Mouse (Mus musculus): ENCODE results near the gene Kif14. TPM values are rescaled to one million over a fixed set of nuclear protein-coding genes. Genes with fewer than 3 reads are reported as not detected.

Kif14 gene
- total and polyA plus RNA-seq, 3 experiments: 6.5 to 15.8 TPM; not detected in 1

DNA sequence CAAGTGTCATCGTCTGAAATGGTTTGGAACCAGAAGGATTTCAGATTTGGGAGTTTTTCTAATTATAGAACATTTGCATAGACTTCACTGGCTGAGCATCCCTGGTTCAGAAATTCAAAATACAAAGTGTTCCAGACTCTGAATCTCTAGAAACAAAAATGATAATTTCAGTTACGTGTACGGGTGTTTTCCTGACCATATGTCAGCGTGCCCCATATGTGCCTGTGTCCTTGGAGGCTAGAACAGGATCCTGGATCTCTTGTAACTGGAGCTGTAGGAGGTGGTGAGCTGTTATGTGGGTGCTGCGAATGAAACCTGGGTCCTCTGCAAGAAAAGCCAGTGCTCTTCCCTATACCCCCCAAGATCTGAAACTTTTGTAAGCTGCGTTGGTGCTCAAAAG lies 47.8 kb upstream of the Kif14 start:
- Histone ChIP-seq H3K79me2 (ENCODE audit: control insufficient read depth, insufficient read depth, low read length, poor library complexity) (peaks cover 1% of the 10 kb centered on the region; the same call in 1 of the 2 replicates), H3K9ac (ENCODE audit: control insufficient read depth, low read depth, low read length, poor library complexity, severe bottlenecking) (no peak overlapping the region), H3K36me3 (ENCODE audit: control insufficient read depth in 1 of 2, insufficient read depth in 2 of 2, low read length in 2 of 2) (peaks cover 0 to 6% of the 10 kb centered on the region in 2 experiments; a peak in 2 of 4 replicates), H3K4me1 (ENCODE audit: control insufficient read depth in 1 of 2, insufficient read depth in 2 of 2, low read length in 2 of 2) (peaks cover 2 to 3% of the 10 kb centered on the region in 2 experiments; a peak in 2 of 4 replicates), H3K27ac (ENCODE audit: control insufficient read depth, low read depth, low read length) (no peak overlapping the region), H3K27me3 (ENCODE audit: control insufficient read depth in 1 of 2, insufficient read depth in 2 of 2, low read length in 2 of 2) (no peaks in the 10 kb centered on the region), H3K4me3 (ENCODE audit: control insufficient read depth in 1 of 2, insufficient read depth in 1 of 2, low read depth in 2 of 2, low read length in 2 of 2) (no peak overlapping the region), H3K9me3 (replicated peaks; ENCODE audit: insufficient read depth, low read length) (no peaks in the 10 kb centered on the region)
- TF ChIP-seq POLR2AphosphoS2 (IDR thresholded peaks at IDR 0.05; ENCODE audit: low read length) (no peak), ZC3H11A (IDR thresholded peaks at IDR 0.05; ENCODE audit: low read depth, low read length) (no peak), MXI1 (IDR thresholded peaks at IDR 0.05; ENCODE audit: low read depth, low read length) (no peak)
- no peak for DNase-seq (ENCODE audit: low read depth, low spot score)

DNA sequence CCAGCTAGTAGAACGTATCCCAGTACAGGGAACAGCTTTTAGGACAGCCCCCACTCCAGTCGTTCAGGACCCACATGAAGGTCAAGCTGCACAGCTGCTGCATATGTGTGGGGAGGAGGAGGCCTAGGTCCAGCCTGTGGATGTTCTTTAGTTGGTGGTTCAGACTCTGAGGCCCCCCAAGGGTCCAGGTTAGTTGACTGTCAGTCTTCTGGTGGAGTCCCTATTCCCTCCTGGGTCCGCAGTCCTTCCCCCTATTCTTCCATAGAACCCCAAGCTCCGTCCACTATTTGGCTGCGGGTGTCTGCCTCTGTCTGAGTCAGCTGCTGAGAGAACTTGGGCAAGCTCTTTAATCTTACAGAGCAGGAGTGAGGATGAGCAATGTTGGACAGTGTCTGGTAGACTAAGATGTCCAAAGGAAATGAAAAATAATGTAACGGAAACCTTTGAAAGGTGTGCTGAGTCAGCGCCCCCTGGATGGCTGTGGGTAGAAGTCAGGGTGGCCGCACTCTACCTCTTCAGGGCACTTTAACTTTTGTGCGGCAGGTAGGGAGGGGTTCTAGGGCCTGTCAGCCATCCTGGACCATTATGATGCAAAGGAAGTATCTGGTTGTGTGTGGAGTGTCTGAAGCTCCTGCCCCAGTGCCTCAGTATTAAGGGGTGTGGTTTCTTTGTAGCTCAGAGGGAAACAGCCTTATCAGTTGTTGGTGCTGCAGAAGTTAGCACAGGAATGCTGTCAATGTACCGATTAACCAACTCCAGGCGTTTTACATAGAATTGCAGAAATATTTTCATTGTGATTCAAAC lies 38.8 kb upstream of the Kif14 start:
- peak overlapping the region in 1 of 2 experiments; percentile 18; a peak in 2 of 4 replicates for H3K4me3 ChIP-seq (ENCODE audit: control insufficient read depth in 1 of 2, insufficient read depth in 1 of 2, low read depth in 2 of 2, low read length in 2 of 2)
- peak; percentile 81 for DNase-seq (ENCODE audit: low read depth, low spot score)
- H3K27ac ChIP-seq (ENCODE audit: control insufficient read depth, low read depth, low read length): peak overlapping the region; percentile 16
- H3K79me2 ChIP-seq (ENCODE audit: control insufficient read depth, insufficient read depth, low read length, poor library complexity): no peaks in the 10 kb centered on the region
- H3K36me3 ChIP-seq (ENCODE audit: control insufficient read depth in 1 of 2, insufficient read depth in 2 of 2, low read length in 2 of 2): peaks cover 0 to 10% of the 10 kb centered on the region in 2 experiments; a peak in 2 of 4 replicates
- no peak overlapping the region for H3K9ac ChIP-seq (ENCODE audit: control insufficient read depth, low read depth, low read length, poor library complexity, severe bottlenecking)
- no peaks in the 10 kb centered on the region for H3K9me3 ChIP-seq (replicated peaks; ENCODE audit: insufficient read depth, low read length)
- no peaks in the 10 kb centered on the region for H3K27me3 ChIP-seq (ENCODE audit: control insufficient read depth in 1 of 2, insufficient read depth in 2 of 2, low read length in 2 of 2)
- H3K4me1 ChIP-seq (ENCODE audit: control insufficient read depth in 1 of 2, insufficient read depth in 2 of 2, low read length in 2 of 2): peaks cover 6 to 23% of the 10 kb centered on the region in 2 experiments
- no peak for TF ChIP-seq E2F4 (IDR thresholded peaks at IDR 0.05; ENCODE audit: borderline replicate concordance, low read depth, low read length)
- no peak for TF ChIP-seq JUND (IDR thresholded peaks at IDR 0.05; ENCODE audit: low read depth, low read length)
- TF ChIP-seq CTCF (IDR thresholded peaks at IDR 0.05 in 2 of 3, conservative IDR thresholded peaks at IDR 0.05 in 1 of 3; ENCODE audit: control insufficient read depth in 1 of 3, insufficient read depth in 1 of 3, low read depth in 2 of 3, low read length in 3 of 3, poor library complexity in 1 of 3, severe bottlenecking in 1 of 3): no peak; a peak in 1 of 6 replicates
- no peak for TF ChIP-seq ELF1 (IDR thresholded peaks at IDR 0.05; ENCODE audit: low read depth, low read length)
- TF ChIP-seq SMC3 (IDR thresholded peaks at IDR 0.05; ENCODE audit: low read depth, low read length): no peak
- TF ChIP-seq USF1 (IDR thresholded peaks at IDR 0.05; ENCODE audit: low read depth, low read length): no peak
- TF ChIP-seq MAZ (IDR thresholded peaks at IDR 0.05; ENCODE audit: low read depth, low read length): no peak
- TF ChIP-seq MYC (IDR thresholded peaks at IDR 0.05; ENCODE audit: low read depth, low read length): no peak
- peak; percentile 81 for TF ChIP-seq GATA1 (IDR thresholded peaks at IDR 0.05; ENCODE audit: low read depth, low read length)
- TF ChIP-seq TCF12 (IDR thresholded peaks at IDR 0.05; ENCODE audit: low read depth, low read length): peak; percentile 69
- peak; percentile 88 for TF ChIP-seq MAFK (IDR thresholded peaks at IDR 0.05; ENCODE audit: borderline replicate concordance, low read depth, low read length)
- TF ChIP-seq POLR2A (IDR thresholded peaks at IDR 0.05; ENCODE audit: control insufficient read depth in 1 of 2, insufficient read depth in 1 of 2, low read depth in 1 of 2, low read length in 2 of 2, poor library complexity in 1 of 2): no peak
- TF ChIP-seq CHD2 (IDR thresholded peaks at IDR 0.05; ENCODE audit: low read length): no peak
- TF ChIP-seq TAL1 (IDR thresholded peaks at IDR 0.05; ENCODE audit: low read length): peak; percentile 74
- no peak for TF ChIP-seq MAX (IDR thresholded peaks at IDR 0.05; ENCODE audit: low read length)
- no peak for TF ChIP-seq BHLHE40 (IDR thresholded peaks at IDR 0.05; ENCODE audit: borderline replicate concordance, low read depth, low read length)
- no peak for TF ChIP-seq UBTF (IDR thresholded peaks at IDR 0.05; ENCODE audit: borderline replicate concordance, insufficient read depth, low read depth, low read length)
- TF ChIP-seq USF2 (IDR thresholded peaks at IDR 0.05; ENCODE audit: borderline replicate concordance in 1 of 2, insufficient read depth in 1 of 2, low read depth in 1 of 2, low read length in 2 of 2): no peak
- TF ChIP-seq GABPA (IDR thresholded peaks at IDR 0.05; ENCODE audit: low read depth, low read length): no peak
- TF ChIP-seq ZC3H11A (IDR thresholded peaks at IDR 0.05; ENCODE audit: low read depth, low read length): no peak
- TF ChIP-seq KAT2A (conservative IDR thresholded peaks at IDR 0.05; ENCODE audit: low read depth, low read length): no peak
- TF ChIP-seq SIN3A (IDR thresholded peaks at IDR 0.05; ENCODE audit: low read length): peak; percentile 75
- TF ChIP-seq TBP (IDR thresholded peaks at IDR 0.05; ENCODE audit: low read depth, low read length): no peak
- no peak for TF ChIP-seq HCFC1 (IDR thresholded peaks at IDR 0.05; ENCODE audit: low read depth, low read length)
- TF ChIP-seq NELFE (IDR thresholded peaks at IDR 0.05; ENCODE audit: low read depth, low read length): no peak
- TF ChIP-seq MYB (IDR thresholded peaks at IDR 0.05; ENCODE audit: low read depth, low read length): no peak
- TF ChIP-seq RCOR1 (IDR thresholded peaks at IDR 0.05; ENCODE audit: low read depth, low read length): no peak; the same call in 1 of the 2 replicates
- TF ChIP-seq MXI1 (IDR thresholded peaks at IDR 0.05; ENCODE audit: low read depth, low read length): no peak
- TF ChIP-seq POLR2AphosphoS2 (IDR thresholded peaks at IDR 0.05; ENCODE audit: low read length): no peak
- TF ChIP-seq ETS1 (IDR thresholded peaks at IDR 0.05; ENCODE audit: low read depth, low read length): peak; percentile 89
- no peak for TF ChIP-seq ZMIZ1 (IDR thresholded peaks at IDR 0.05; ENCODE audit: low read depth, low read length)
